Mouse (Mus musculus) forebrain, postnatal 0 days (tissue): ENCODE data around the gene Hemgn. TPM values are rescaled to one million over a fixed set of nuclear protein-coding genes. Genes with fewer than 3 reads are reported as not detected.

Experiments
- ATAC-seq: fragments of 200-750 bp; cut with Nextera tagmentation; 2 replicates; pipeline ENCODE4 v1.8.0; 2017; ENCODE audit warnings: mild to moderate bottlenecking, moderate library complexity
- DNase-seq: peaks from one replicate; pipeline ENCODE4 v3.0.0-alpha.2; 2015
- H3K27ac ChIP-seq: fragments of 300-500 bp; sonication (generic); 2 replicates; pipeline ENCODE4 v1.5.1; 2014; ENCODE audit warnings: low read depth, mild to moderate bottlenecking, antibody characterized with exemption, low read length, moderate library complexity, mixed read lengths
- H3K27me3 ChIP-seq: fragments of 300-500 bp; sonication (generic); 2 replicates; pipeline ENCODE4 v1.6.1; 2014; ENCODE audit warnings: mild to moderate bottlenecking, low read length, mixed read lengths; ENCODE audit not compliant: insufficient read depth
- H3K36me3 ChIP-seq: fragments of 300-500 bp; sonication (generic); 2 replicates; pipeline ENCODE4 v1.6.1; 2014; ENCODE audit warnings: mild to moderate bottlenecking, moderate library complexity; ENCODE audit not compliant: insufficient read depth
- H3K4me1 ChIP-seq: fragments of 300-500 bp; sonication (generic); 2 replicates; pipeline ENCODE4 v1.6.1; 2014; ENCODE audit warnings: antibody characterized with exemption; ENCODE audit not compliant: insufficient read depth
- H3K4me2 ChIP-seq: fragments of 300-500 bp; sonication (generic); 2 replicates; pipeline ENCODE4 v1.6.1; 2014; ENCODE audit warnings: low read depth, mild to moderate bottlenecking, moderate library complexity
- H3K4me3 ChIP-seq: fragments of 300-500 bp; sonication (generic); 2 replicates; pipeline ENCODE4 v1.5.1; 2014; ENCODE audit warnings: low read depth, low read length, mixed read lengths
- H3K9ac ChIP-seq: fragments of 300-500 bp; sonication (generic); 2 replicates; pipeline ENCODE4 v1.6.1; 2014; ENCODE audit warnings: mild to moderate bottlenecking
- H3K9me3 ChIP-seq: fragments of 300-500 bp; sonication (generic); 2 replicates; pipeline ENCODE4 v1.6.1; 2016; ENCODE audit warnings: low read length
- CTCF ChIP-seq: sonication (generic); IDR thresholded peaks from 2 replicates; pipeline ENCODE4 v1.5.1; 2016; ENCODE audit warnings: antibody characterized with exemption, control low read depth, low read depth
- WGBS: fragments of 180-500 bp; shearing (Covaris S2); extraction: QIAGEN DNeasy Blood & Tissue Kit; methylation state at CpG from one replicate; pipeline ENCODE4 v1.1.7; 2014; 5-methylcytosine and 5-hydroxymethylcytosine counted together
- polyA plus RNA-seq: library from polyadenylated mRNA; unstranded; fragments of >200 nt; fragmentation: Nextera tagmentation; extraction: Ambion mirVana; gene quantifications from 2 replicates; pipeline ENCODE4 v1.2.1, GENCODE M21; 2015
- total RNA-seq: library from RNA; depleted of rRNA; stranded (reverse); fragments of >200 nt; gene quantifications from 2 replicates; pipeline ENCODE4 v1.2.3, GENCODE M21; 2014

Gene Hemgn
- total and polyA plus RNA-seq, 2 experiments from 2014 or later, result not detected

GRCm38 (mm10) chr4:46359539-46360253, 53.6 kb downstream of the Hemgn start:
- Histone ChIP-seq H3K27me3 (no peaks in the 10 kb centered on the region), H3K4me2 (no peak overlapping the region), H3K27ac (no peak overlapping the region), H3K9me3 (no peaks in the 10 kb centered on the region), H3K4me1 (no peaks in the 10 kb centered on the region), H3K4me3 (no peak overlapping the region), H3K9ac (no peak overlapping the region), H3K36me3 (no peaks in the 10 kb centered on the region)
- no peak for ATAC-seq
- no peak for DNase-seq
- no peak for TF ChIP-seq CTCF
- 78% methylated on average over 12 of the region's 12 CpGs for WGBS

- H3K36me3 ChIP-seq, result no peaks in the 10 kb centered on the region
- 51% methylated on average over 12 of the region's 12 CpGs for WGBS
- H3K27me3 ChIP-seq, result peaks cover 10% of the 10 kb centered on the region
- H3K4me3 ChIP-seq, result no peak overlapping the region
- peak; percentile 75 for TF ChIP-seq CTCF
- ATAC-seq (no peak), DNase-seq (no peak)
- no peak overlapping the region for H3K27ac ChIP-seq
- H3K9ac ChIP-seq, result no peak overlapping the region
- H3K4me1 ChIP-seq, result no peaks in the 10 kb centered on the region
- H3K9me3 ChIP-seq, result no peaks in the 10 kb centered on the region
- no peak overlapping the region for H3K4me2 ChIP-seq
These were observed 56.8 kb downstream of the Hemgn start for GRCm38 (mm10) chr4:46356351-46357133.

DNA sequence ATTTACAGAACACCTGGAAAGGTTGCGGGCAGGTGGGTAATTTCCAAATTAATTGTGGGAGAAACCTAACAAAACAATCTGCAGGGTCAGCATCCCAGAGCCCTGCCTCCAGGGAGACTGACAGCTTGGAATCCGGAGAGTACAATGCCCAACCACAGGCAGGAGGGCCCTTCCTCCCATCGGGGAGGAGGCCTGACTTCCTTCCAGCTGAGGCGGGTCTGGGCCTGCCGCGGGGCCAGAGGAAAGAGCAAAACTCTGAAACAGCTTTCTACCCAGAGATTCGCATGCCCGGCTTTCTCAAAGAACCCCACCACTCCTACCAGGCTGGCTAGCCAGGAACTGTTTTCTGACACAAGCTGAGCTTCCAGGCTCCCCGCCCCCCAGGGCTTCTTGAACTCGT, 60.3 kb downstream of the Hemgn start:
- 11% methylated on average over 10 of the region's 10 CpGs for WGBS
- H3K9ac ChIP-seq, result no peak overlapping the region
- DNase-seq (no peak), ATAC-seq (no peak)
- H3K27me3 ChIP-seq, result peaks cover 39% of the 10 kb centered on the region
- no peaks in the 10 kb centered on the region for H3K36me3 ChIP-seq
- H3K4me2 ChIP-seq, result no peak overlapping the region
- no peak overlapping the region for H3K4me3 ChIP-seq
- TF ChIP-seq CTCF, result no peak
- H3K27ac ChIP-seq, result no peak overlapping the region
- no peaks in the 10 kb centered on the region for H3K9me3 ChIP-seq
- no peaks in the 10 kb centered on the region for H3K4me1 ChIP-seq

DNA sequence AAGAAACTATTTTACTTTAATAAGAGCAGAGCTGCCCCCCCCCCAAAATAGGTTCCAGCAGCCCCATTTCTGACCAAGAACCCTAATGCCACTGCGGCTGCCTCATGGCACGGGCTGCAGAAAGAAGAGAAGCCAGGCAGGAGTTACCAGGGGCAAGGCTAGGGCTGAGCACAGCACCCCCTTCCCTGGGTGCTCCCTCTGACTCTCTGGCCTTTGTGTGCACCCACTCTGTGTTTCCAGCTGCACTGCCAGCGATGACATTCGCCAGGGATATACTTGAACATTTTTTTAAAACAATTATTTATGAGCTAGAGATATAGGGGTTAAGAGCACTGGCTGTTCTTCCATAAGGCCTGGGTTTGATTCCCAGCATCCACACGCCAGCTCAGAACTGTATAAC, 63.8 kb downstream of the Hemgn start:
- peaks cover 71% of the 10 kb centered on the region for H3K27me3 ChIP-seq
- no peak overlapping the region for H3K4me3 ChIP-seq
- H3K4me1 ChIP-seq, result no peaks in the 10 kb centered on the region
- no peaks in the 10 kb centered on the region for H3K36me3 ChIP-seq
- TF ChIP-seq CTCF, result no peak
- no peak overlapping the region for H3K4me2 ChIP-seq
- H3K27ac ChIP-seq, result no peak overlapping the region
- WGBS, result 47% methylated on average over 5 of the region's 5 CpGs
- no peak for DNase-seq
- H3K9me3 ChIP-seq, result no peaks in the 10 kb centered on the region
- H3K9ac ChIP-seq, result no peak overlapping the region
- no peak for ATAC-seq

DNA sequence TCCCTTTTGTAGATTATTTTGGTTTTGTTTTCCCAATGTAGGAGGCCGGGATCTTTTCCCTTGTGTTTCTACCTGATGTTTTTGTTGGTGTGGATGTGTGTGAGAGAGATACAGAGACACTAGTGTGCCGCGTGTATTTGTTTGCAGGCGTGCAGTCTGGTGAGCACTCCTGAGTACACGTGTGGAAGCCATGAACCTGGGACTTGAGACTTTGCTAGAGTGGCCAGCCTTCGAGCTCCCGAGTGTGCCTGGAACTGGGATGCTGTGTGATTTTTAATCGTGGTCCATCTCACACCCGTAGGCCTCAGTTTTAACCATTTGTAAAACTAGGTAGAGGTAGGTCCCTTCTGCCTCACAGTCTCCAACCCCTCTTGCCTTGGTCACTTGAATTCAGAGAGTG, 64.4 kb downstream of the Hemgn start:
- Histone ChIP-seq H3K4me3 (no peak overlapping the region), H3K27ac (no peak overlapping the region), H3K4me1 (no peaks in the 10 kb centered on the region), H3K4me2 (no peak overlapping the region), H3K9ac (no peak overlapping the region), H3K9me3 (no peaks in the 10 kb centered on the region), H3K27me3 (peaks cover 77% of the 10 kb centered on the region), H3K36me3 (no peaks in the 10 kb centered on the region)
- no peak for ATAC-seq
- DNase-seq, result no peak
- WGBS, result 26% methylated on average over 9 of the region's 9 CpGs
- no peak for TF ChIP-seq CTCF

DNA sequence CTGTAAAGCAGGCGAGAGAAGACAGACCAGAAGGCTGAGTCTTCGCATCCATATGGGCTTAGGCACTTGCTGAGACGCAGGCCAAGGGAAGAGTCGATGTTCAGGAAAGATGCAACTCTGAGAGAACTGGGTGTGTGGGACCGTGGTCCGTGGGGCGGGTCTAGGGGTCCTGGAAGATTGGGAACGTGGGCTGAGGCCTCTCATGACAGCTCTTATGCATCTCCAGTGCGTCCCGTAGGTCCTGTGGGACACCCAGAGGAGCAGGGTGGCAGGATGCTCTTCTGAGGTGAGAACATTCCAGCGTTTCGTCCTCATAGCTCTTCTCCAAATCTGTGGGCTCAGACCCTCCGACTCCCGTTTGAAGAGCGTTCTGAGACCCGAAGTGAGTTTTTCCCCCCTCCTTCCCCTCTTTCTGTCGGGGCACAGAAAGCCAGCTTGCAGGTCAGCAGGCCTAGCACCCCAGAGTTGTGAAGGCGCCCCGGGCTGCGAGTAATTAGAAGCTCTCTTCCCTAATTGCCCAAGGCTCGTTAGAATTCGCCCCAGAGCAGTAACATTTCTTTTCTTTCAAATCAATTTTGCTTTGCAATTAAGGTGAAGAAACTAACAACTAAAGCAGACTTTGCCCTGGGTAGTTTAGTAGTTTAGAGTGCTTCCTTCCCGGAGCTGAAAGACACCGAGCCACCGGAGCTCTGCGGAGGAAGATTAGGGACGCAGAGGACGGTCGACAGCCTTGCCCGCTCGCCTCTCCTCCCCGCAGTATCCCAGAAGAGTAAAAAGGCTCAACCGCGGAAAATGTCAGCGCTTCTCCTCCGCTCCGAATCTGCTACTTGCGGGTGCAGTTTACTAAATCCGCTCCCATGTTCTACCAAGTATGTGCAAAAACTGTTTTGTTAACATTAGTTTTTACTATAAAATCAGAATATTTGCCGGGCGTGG, 65.5 kb downstream of the Hemgn start:
- Histone ChIP-seq H3K4me3 (no peak overlapping the region), H3K4me1 (no peaks in the 10 kb centered on the region), H3K9me3 (no peaks in the 10 kb centered on the region), H3K27ac (no peak overlapping the region), H3K36me3 (no peaks in the 10 kb centered on the region), H3K9ac (no peak overlapping the region), H3K27me3 (peaks cover 80% of the 10 kb centered on the region), H3K4me2 (no peak overlapping the region)
- 3% methylated on average over 41 of the region's 41 CpGs for WGBS
- ATAC-seq (no peak), DNase-seq (no peak)
- no peak for TF ChIP-seq CTCF

DNA sequence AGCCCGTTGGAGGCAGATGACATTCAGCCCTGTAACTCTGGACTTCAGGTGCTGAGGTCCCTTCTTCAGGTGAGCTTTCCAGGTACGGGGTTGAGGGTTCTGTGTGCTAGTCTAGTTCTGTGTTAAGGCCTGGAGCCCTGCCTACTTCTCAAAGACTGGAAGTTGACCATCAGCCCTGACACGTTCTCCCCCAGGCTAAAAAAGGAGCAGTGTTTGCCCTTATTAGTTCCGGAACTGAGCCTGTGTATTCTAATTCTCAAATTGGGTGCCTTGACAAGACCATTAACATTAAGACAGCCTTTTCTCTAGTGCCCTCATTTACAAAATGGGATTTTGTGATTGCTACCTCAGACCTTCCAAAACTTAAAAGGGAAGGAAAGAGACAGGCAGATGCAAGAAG, 66.2 kb downstream of the Hemgn start:
- no peaks in the 10 kb centered on the region for H3K4me1 ChIP-seq
- TF ChIP-seq CTCF, result no peak
- H3K4me3 ChIP-seq, result no peak overlapping the region
- WGBS, result 5% methylated on average over 4 of the region's 4 CpGs
- no peak overlapping the region for H3K9ac ChIP-seq
- ATAC-seq, result no peak
- H3K27ac ChIP-seq, result no peak overlapping the region
- no peaks in the 10 kb centered on the region for H3K9me3 ChIP-seq
- no peak for DNase-seq
- H3K4me2 ChIP-seq, result no peak overlapping the region
- no peaks in the 10 kb centered on the region for H3K36me3 ChIP-seq
- peaks cover 87% of the 10 kb centered on the region for H3K27me3 ChIP-seq
